Mouse (Mus musculus) spleen, embryonic (tissue): Measurements from ENCODE around the gene Fam240b.

Experiments used
- CTCF ChIA-PET: fragments of 350-600 bp; sonication (Branson Sonifier 250); formaldehyde crosslinking; loops from one replicate; lab custom pipeline; 2022; lab: Charles Lee

Fam240b gene

DNA sequence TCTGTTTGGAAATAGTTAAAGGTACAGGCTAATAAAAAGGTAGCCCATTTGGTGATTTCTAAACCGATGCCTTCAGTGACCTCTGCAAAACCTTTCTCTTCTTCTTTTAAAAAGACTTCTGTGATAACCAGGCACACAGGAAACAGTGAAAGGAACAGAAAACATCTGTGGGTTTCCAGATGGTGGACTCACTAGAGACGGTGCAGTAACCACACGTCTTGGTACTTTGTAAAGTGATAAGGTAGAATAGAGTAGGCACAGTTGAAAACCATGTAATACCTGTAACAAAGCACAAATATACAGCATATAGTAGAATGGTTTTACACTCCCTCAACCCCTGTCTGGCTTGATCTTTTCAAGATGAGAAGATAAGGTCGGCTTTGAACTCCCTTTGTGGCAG lies 57.0 kb downstream of the Fam240b start:
- CTCF ChIA-PET: no interaction called here

DNA sequence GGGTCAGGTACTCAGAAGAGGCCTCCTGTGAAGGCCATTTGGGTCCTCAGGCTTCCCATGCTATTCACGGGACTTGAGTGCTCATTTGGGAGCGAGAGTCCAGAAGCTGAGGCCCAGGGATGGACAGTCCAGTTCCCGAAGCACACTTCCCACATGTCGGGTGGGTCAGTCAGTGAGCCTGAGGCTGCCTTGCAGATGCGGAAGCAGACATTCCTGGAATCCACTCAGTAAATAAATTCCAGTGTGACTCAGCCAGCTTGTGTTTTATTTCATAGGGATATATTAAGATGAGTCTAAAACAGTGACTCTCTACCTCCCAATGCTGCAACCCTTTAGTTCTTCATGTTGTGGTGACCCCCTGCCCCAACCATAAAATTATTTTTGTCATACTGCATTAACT lies 58.1 kb downstream of the Fam240b start:
- CTCF ChIA-PET: interaction anchor here (0.6 kb wide), 1 partner anchor 68 kb away, joined by 3 read pairs; no protein-coding TSS in a partner anchor

GRCm38 (mm10) chr13:64438863-64439452 lies 58.6 kb downstream of the Fam240b start:
- CTCF ChIA-PET: interaction anchor here (0.6 to 1.0 kb wide), 2 partner anchors 68 to 75 kb away, joined by 3 read pairs; no protein-coding TSS in a partner anchor

DNA sequence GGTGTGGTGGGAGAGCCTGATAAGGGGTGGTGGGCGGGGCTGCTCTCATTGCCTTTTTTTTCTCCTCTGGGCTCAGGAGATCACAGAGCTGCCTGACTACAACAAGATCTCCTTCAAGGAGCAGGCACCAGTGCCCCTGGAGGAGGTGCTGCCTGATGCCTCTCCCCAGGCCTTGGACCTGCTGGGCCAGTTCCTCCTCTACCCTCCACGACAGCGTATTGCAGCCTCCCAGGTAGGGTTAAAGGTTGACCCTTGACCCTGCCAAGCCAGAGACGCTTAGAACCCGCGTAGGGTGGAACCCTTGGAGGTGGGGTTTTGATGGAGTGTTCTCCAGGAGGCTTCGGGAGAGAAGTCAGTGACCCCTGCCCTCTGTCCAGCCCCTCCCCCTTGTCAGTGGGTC lies 59.8 kb downstream of the Fam240b start:
- CTCF ChIA-PET: interaction anchor here (1.0 kb wide), 1 partner anchor 74 kb away, joined by 3 read pairs; no protein-coding TSS in a partner anchor

DNA sequence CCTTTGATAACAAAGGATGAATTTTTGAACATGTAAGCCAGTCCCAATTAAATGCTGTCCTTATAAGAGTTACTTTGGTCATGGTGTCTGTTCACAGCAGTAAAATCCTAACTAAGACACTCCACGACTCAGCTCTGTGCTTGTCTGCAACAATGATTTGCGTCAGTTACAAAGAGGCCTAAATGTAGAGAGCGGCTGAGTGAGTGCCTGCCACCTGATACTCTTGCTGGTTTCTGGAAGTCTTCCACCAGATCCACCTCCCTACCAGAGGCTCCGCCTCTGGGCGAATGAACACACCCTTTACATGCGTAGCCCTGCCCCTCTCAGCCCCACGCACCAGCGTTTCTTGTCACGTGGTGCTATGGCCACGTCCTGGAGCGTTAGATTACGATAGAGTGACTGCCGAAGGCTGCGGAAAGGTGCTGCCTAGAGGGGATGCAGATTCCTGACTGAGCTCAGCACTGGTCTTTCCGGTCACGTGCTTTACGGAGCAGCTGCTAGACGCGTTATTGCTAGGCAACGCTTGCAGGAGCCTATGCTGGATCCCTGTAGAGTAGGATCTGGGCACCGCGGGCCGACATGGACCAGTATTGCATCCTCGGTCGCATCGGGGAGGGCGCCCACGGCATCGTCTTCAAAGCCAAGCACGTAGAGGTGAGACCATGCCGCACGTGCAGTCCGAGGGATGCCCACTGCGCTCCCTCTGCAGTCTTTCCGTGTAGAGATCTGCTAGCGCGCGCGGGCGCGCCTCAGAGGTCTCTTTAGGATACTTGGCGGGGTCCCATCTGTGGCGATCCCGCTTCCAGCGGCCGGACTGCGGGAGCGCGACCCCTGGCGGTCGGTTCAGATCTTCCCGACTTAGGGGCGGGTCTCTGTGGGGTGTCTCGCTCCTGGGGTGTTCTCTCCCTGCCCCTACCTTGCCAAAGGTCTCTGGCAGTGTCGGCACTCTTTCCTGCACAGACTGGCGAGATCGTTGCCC lies 65.3 kb downstream of the Fam240b start, which contains the start of gene Cdk20:
Gene Cdk20, plus strand, starts transcription at position 298 of the 979 bp plus-strand sequence.
- CTCF ChIA-PET: no interaction called here
